Mouse (Mus musculus): ENCODE results near the gene Erp27.
"Not testable (repeated sequence)": the region's sequence is repeated elsewhere in the genome, so short reads cannot be mapped to it uniquely, and the experiment has no call there.

Erp27 gene

DNA sequence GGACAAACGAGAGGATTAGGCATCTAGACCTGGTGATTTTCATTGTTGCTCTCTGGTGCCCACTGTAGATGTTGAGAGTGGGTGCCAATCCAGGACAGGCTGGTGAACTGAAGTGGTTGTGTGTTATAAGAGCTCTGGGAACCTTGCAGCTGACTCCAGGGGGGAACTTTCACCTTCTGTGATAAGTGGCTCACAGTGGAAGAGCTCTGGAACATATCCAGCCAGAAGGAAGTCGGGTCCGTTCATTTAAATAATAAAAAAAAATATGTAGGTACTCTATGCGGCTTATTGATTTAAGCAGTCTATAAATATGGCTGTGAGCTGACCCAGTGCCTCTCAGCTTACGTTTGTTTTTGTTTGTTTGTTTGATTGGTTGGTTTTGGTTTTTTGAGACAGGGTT, at the start of gene Erp27:
Erp27 (minus strand) TSS at position 101 of the 400 bp plus-strand sequence.
- DNase-seq, result no peak

DNA sequence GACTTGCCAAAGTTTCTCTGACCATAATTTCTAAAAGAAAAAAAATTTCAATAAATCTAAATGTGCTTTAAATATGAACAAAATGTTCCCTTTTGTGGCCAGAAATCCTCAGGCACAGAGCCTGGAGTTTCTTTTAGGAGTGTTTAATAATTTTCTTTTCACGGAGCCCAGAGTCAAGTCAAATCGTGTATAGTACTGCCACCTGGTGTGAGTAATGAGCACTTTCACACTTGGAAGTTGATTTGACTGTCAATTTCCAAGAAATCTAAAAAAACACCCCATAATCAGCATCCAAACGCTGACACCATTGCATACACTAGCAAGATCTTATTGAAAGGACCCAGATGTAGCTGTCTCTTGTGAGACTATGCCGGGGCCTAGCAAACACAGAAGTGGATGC, 46.9 kb upstream of the Erp27 start:
- DNase-seq, result not testable (repeated sequence)

GRCm38 (mm10) chr6:136967466-136967865, 45.5 kb upstream of the Erp27 start:
- DNase-seq, result no peak

DNA sequence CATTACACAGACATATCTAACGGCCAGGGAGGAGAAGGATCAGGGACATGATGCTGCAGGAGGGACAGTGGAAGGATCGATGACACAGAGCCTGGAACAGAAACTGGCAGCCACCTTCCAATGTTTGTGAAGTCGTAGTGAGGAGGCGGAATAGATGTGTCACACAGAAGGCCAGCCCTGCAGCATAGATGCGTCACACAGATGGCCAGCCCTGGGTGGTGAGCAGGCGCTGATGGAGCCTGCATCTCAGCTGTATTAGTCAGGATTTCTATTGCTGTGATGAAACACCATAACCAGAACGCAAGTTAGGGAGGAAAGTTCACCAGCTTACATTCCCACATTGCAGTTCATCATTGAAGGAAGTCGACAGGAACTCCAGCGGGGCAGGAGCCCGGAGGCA, 43.9 kb upstream of the Erp27 start:
- DNase-seq, result no peak

DNA sequence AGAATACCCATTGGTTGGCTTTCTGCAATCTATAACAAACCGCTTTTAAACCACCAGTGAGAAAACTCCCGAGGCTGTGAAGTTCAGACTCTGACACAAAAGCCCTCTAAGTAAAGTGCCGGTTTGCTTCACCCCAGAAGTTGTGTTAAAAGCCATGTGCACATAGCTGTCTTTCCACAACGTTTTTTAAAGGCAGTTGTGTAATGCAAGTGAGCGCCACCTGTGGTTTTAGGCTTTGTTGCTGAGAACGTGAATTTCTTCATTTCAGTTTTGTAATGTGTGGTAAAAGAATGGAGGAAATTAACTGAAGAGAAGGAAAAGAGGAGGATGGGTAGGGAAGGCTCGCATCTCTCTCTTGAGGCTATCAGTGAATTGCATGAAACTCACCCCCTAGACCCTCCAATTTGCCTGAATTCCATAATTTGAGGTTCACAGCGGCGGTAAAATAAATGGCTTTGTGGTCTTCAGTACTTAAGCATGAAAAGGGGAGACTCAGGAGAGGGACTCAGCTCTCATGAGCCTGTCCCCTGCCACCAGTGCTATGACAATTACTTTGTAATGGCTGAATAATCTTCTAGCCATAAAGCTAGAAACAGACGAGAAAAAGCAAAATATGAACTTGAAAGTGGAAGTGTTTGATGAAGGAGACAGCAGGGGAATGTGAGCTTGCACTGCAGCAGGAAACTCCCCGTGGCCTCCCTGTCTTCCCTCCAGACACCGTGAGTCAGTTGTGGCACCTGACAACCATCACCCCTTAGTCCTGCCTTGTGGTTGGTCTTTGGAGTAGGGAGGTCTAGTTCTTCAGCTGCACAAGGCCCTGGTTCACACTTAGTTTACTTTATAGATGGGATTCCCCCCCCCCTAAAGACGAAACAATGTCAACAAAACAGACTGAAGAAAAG, 42.9 kb upstream of the Erp27 start:
- DNase-seq, result no peak

- DNase-seq, result no peak
Measured at GRCm38 (mm10) chr6:136962957-136963356, 41.0 kb upstream of the Erp27 start.

- no peak for DNase-seq
Measured at GRCm38 (mm10) chr6:136959131-136959530, 37.2 kb upstream of the Erp27 start.

GRCm38 (mm10) chr6:136957062-136957461, 35.1 kb upstream of the Erp27 start:
- DNase-seq, result no peak

DNA sequence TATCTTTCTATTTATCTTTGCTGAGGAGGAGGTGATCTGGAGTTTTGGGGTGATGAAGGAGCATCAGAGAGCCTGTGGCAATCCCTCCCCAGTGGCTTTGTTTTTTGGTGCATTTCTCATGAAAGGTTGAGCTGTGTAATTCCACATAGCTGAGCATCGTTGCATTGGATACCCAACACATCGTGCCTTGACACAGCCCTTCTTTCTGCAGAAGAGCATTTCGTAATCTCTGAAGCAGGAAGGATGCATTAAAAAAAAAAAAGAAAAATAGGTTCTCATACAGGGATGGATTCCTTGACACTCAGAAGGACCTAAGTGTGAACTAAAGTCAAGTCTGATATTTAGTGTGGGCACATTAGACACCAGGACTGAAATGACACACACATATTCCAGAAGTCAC, 33.3 kb upstream of the Erp27 start:
- DNase-seq, result no peak

- no peak for DNase-seq
Measured at GRCm38 (mm10) chr6:136954715-136955114, 32.7 kb upstream of the Erp27 start.

GRCm38 (mm10) chr6:136954192-136954591, 32.2 kb upstream of the Erp27 start:
- no peak for DNase-seq

DNA sequence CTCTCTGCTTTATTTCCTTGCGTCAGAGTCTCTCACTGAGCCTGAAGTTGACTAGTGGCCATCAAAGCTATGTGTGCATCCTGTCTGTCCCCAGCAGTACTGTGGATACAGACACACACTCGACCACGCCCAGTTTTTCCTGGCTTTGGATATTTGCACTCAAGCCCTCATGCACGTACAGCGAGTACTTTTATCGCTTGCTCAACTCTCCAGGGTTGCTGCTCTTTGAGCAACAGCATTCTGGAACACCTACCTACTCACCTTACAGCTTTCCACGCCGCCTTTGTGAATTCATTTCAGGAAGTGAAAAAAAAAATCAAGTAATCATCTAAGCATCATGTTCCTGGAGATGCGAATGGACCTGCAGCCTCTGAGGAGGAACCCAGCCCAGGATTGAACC, 30.9 kb upstream of the Erp27 start:
- no peak for DNase-seq

DNA sequence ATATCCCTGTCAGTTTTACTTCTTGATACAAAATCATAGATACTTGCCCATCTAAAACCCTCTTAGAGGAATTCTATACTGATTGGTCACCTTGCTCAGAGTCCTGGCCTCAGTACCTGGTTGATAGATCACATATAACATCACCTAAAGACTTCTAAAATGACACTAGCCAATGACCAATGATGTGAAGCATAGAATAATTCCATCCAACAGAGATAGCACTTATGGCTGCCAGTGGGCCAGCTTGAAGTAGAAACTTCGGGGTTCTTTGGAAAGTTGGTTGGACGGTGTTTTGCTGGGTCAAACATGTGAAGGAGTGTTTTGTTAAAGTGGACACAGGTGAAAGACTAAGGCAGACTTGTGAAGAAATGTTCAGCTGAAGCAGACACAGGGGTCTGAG, 28.2 kb upstream of the Erp27 start:
- DNase-seq, result no peak

GRCm38 (mm10) chr6:136947716-136948115, 25.7 kb upstream of the Erp27 start:
- no peak for DNase-seq

DNA sequence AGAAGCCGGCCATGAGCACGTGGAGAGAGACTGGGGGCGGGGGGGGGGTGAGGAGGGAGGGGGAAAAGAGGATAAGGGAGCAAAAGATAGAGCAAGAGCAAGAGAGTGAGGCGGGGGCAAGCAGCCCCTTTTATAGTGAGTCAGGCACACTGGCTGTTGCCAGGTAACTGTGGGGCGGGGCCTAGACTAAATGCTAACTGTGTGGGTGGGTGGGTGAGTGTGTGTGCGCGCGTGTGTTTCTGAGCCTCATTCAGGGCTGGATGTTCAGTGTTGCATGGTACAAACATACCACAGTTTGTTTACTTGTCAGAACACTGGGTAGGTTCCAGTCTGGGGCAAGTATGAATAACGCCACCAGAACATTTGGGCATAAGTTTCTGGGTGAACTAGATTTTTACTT, 25.0 kb upstream of the Erp27 start:
- no peak for DNase-seq

DNA sequence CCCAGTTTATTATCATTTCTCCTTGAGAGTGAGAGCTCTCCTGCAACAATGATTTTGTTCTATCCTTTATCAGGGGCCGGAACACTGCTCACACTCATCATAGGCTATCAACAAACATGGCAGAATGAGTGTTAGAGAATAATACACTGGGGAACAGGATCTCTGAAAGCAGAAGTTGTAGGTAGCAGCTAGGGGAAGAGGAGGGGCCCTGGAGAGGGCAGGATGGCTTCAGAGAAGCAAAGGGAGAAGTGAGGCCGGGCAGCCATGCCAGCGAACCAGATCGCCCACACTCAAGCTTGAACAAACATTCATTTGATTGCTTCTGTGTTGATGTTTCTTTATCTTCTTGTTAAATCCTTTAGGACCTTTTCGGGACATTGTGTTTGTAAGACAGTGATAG, 24.3 kb upstream of the Erp27 start:
- no peak for DNase-seq

GRCm38 (mm10) chr6:136944511-136944910, 22.5 kb upstream of the Erp27 start:
- DNase-seq, result no peak

- DNase-seq, result peak; percentile 48
Measured at GRCm38 (mm10) chr6:136943392-136943791, 21.4 kb upstream of the Erp27 start.

DNA sequence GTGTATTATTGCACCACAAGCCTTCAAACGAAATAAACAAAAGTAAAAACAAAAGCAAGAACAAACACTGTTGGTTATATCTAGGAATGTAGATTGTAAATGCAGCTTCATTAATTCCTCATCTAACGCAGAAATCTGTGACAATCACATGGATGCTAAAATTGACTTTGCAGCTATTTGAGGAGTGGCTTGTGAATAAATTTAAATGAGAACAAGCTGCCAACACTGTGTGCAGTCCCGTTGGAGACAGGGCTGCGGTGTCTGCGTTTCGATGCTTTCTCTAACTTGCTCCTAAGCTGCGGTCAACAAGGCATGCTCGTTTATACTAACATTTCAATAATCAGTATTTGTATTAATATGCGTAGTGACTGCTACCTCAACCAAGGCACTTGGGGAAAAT, 20.3 kb upstream of the Erp27 start:
- DNase-seq, result no peak

- DNase-seq, result peak; percentile 21
Measured at GRCm38 (mm10) chr6:136941051-136942021, 19.4 kb upstream of the Erp27 start, which contains the start of gene Arhgdib. Gene Arhgdib, minus strand, starts transcription at chr6:136941899.

GRCm38 (mm10) chr6:136940188-136940960, 18.4 kb upstream of the Erp27 start:
- no peak for DNase-seq

DNA sequence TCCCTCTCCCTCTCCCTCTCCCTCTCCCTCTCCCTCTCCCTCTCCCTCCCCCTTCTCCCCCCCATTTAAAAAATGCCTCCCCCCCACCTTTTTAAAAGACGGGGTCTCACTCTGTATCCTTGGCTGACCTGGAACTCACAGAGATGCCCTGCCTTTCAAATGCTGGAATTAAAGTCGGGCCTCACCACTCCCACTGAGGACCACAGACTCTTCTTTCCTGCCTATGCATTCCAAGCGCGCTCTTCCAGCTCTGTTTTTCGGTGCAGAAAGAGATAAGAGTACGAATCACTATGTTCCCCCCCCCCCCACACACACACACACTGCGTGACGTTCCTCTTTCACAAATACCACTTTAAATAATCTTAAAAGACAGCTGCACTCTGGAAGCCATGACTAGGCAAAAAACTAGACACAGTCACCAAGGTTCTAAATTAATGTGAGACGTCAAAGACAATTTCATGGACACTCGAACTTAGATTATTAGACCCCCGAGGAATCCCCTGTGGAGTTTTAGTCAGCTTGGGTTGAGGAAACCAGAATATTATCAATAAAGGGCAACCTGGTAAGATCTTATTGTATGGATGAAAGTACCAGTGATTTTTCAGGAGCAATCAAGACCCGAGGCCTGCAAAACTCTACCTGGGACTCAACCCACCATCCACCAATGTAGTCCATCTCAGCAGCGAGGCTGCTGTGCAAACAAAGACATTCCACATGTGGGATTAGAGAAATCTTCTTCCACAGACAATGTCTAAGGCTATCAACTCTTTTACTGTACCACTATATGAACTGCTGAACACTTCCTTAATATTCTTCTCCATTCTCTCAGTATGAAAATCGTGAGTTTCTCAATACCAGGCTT, 17.6 kb upstream of the Erp27 start:
- DNase-seq, result peak; percentile 48

Data from liver (tissue).